In the genomic region with DNA sequence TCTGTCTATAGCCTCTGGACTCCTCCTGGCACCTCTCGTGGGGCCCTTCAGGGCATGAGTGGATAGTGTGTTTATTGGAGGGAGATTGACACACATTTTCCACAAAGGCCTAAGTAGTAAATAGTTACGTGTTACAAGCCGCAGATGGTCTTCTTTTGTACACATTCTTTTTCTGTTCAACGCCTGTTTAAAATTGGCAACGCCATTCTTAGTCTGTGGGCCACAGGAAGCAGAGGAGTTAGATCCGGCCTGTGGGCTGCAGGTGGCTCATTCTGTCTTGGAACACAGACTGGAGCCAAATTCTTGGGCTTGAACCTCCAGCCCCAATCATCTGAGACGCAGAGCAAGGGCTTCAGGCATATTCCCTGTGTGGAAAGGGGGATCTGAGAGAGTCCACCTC, we compare ENCODE assay signal across 29 mouse cellular contexts. TPM values are rescaled to one million over a fixed set of nuclear protein-coding genes. Genes with fewer than 3 reads are reported as not detected.
DNase-seq lines count a peak whose midpoint lies in the region; ATAC-seq lines count a peak whose summit lies in the region.
"Had no signal": no experiment of that assay in that cellular context is flagged by ENCODE, and none has a peak within 500 bp of the region (broad histone marks: within the 10 kb centered on the region; RNA-seq: fewer than 3 reads in every experiment).

No protein-coding gene starts in this region.

- H3K9me3 ChIP-seq in embryonic facial prominence, embryonic 14.5 days (ENCODE audit: control insufficient read depth, low read length), result no peaks in the 10 kb centered on the region
- H3K9me3 ChIP-seq in limb, embryonic 15.5 days, result no peaks in the 10 kb centered on the region
- H3K9me3 ChIP-seq: embryonic facial prominence, embryonic 12.5 days; forebrain, embryonic 13.5 days; heart, embryonic 13.5 days; hindbrain, embryonic 10.5 days; hindbrain, embryonic 15.5 days; kidney, embryonic 15.5 days; midbrain, embryonic 12.5 days had no signal

- peak; percentile 57; the same call in 1 of the 2 replicates for ATAC-seq in frontal cortex, adult (ENCODE audit: low TSS enrichment)
- no peak for ATAC-seq in embryonic facial prominence, embryonic 14.5 days (ENCODE audit: low read depth)
- no peak for ATAC-seq in limb, embryonic 15.5 days (ENCODE audit: insufficient number of reproducible peaks, low FRiP score, low TSS enrichment, low read depth)
- ATAC-seq: forebrain, embryonic 13.5 days; inflammation-experienced regulatory T-cells, adult 6 months had no signal

- H3K4me3 ChIP-seq in embryonic facial prominence, embryonic 14.5 days (ENCODE audit: low read depth, low read length), result no peak overlapping the region
- no peak overlapping the region for H3K4me3 ChIP-seq in limb, embryonic 15.5 days
- H3K4me3 ChIP-seq: embryonic facial prominence, embryonic 12.5 days; forebrain, embryonic 13.5 days; heart, embryonic 13.5 days; hindbrain, embryonic 10.5 days; hindbrain, embryonic 15.5 days; kidney, embryonic 15.5 days; layer of hippocampus, adult 2 months; midbrain, embryonic 12.5 days had no signal

- no peak overlapping the region for H3K27ac ChIP-seq in embryonic facial prominence, embryonic 14.5 days (replicated peaks; ENCODE audit: low read depth, low read length)
- H3K27ac ChIP-seq in limb, embryonic 15.5 days, result 0 out of 2 replicates have a peak overlapping the region, but pooled peaks have one; percentile 22
- H3K27ac ChIP-seq: embryonic facial prominence, embryonic 12.5 days; forebrain, embryonic 13.5 days; heart, embryonic 13.5 days; hindbrain, embryonic 15.5 days; kidney, embryonic 15.5 days; layer of hippocampus, adult 2 months; midbrain, embryonic 12.5 days had no signal

- H3K36me3 ChIP-seq in embryonic facial prominence, embryonic 14.5 days (ENCODE audit: control insufficient read depth, insufficient read depth, low read length), result no peaks in the 10 kb centered on the region
- no peaks in the 10 kb centered on the region for H3K36me3 ChIP-seq in limb, embryonic 15.5 days
- H3K36me3 ChIP-seq: embryonic facial prominence, embryonic 12.5 days; heart, embryonic 13.5 days; hindbrain, embryonic 10.5 days; hindbrain, embryonic 15.5 days; kidney, embryonic 15.5 days; midbrain, embryonic 12.5 days had no signal

- DNase-seq in frontal cortex, postnatal 36 days (ENCODE audit: low spot score in 2 of 2), result no peak
- DNase-seq in 3T3-L1 (ENCODE audit: low read depth, low spot score), result peak; percentile 39
- DNase-seq in embryonic facial prominence, embryonic 14.5 days (ENCODE audit: low spot score), result peak; percentile 48
- DNase-seq in testis, postnatal 14 days (ENCODE audit: low spot score), result no peak
- no peak for DNase-seq in lung, adult 18-20 months
- DNase-seq: adrenal gland, adult 8-10 months; cerebellum, adult 11 months; cerebellum, adult 9-10 months; cerebellum, postnatal 36 days; gastrocnemius, postnatal 10 days; heart, postnatal 10 days; kidney, adult 11 months; kidney, postnatal 36 days; left cerebral cortex, postnatal 4 days; lung, postnatal 36 days; right cerebral cortex, adult 18-20 months; thymus, postnatal 4 days had no signal

- peaks cover 22% of the 10 kb centered on the region for H3K4me1 ChIP-seq in embryonic facial prominence, embryonic 14.5 days (ENCODE audit: control insufficient read depth, insufficient read depth, low read length)
- H3K4me1 ChIP-seq in limb, embryonic 15.5 days, result peaks cover 66% of the 10 kb centered on the region

- WGBS in embryonic facial prominence, embryonic 14.5 days, result 65% methylated on average over 7 of the region's 7 CpGs
- WGBS in limb, embryonic 15.5 days, result 42% methylated on average over 7 of the region's 7 CpGs

- no peak overlapping the region for H3K4me2 ChIP-seq in embryonic facial prominence, embryonic 14.5 days (ENCODE audit: low read depth, low read length)
- no peak overlapping the region for H3K4me2 ChIP-seq in limb, embryonic 15.5 days
- H3K4me2 ChIP-seq: embryonic facial prominence, embryonic 12.5 days; forebrain, embryonic 13.5 days; heart, embryonic 13.5 days; hindbrain, embryonic 15.5 days; kidney, embryonic 15.5 days; liver, embryonic 11.5 days; midbrain, embryonic 12.5 days had no signal

- no peak overlapping the region for H3K9ac ChIP-seq in embryonic facial prominence, embryonic 14.5 days (ENCODE audit: low read depth, low read length)
- no peak overlapping the region for H3K9ac ChIP-seq in limb, embryonic 15.5 days
- H3K9ac ChIP-seq: embryonic facial prominence, embryonic 12.5 days; forebrain, embryonic 13.5 days; heart, embryonic 13.5 days; hindbrain, embryonic 15.5 days; kidney, embryonic 15.5 days; midbrain, embryonic 12.5 days had no signal

- H3K27me3 ChIP-seq in embryonic facial prominence, embryonic 14.5 days (replicated peaks; ENCODE audit: control insufficient read depth, insufficient read depth, low read length), result no peaks in the 10 kb centered on the region
- H3K27me3 ChIP-seq in limb, embryonic 15.5 days, result no peaks in the 10 kb centered on the region; the same call in 1 of the 2 replicates
- H3K27me3 ChIP-seq: embryonic facial prominence, embryonic 12.5 days; heart, embryonic 13.5 days; kidney, embryonic 15.5 days had no signal

RNA-seq across cellular contexts. Expression of gene Sulf2, which starts 9.9 kb away (rescaled TPM):
- polyA plus RNA-seq in embryonic facial prominence, embryonic 14.5 days (2014; fragmentation: Nextera tagmentation; extraction: Ambion mirVana), result 139 and 160 TPM in 2 replicates
- 149 and 184 TPM in 2 replicates for polyA plus RNA-seq in limb, embryonic 15.5 days (2015; fragmentation: Nextera tagmentation; extraction: Ambion mirVana)

Comparison
In these comparisons a context has a peak if more than half of its experiments do, and no peak if none do; other contexts are left out.
1. DNase-seq: peak in 3T3-L1 (single experiment) and embryonic facial prominence, embryonic 14.5 days (single experiment); none in frontal cortex, postnatal 36 days (0 of 2), testis, postnatal 14 days (single experiment) and lung, adult 18-20 months (0 of 2).